Mouse (Mus musculus) olfactory bulb, adult 2 months (tissue): ENCODE results near the gene Erbb4. TPM values are rescaled to one million over a fixed set of nuclear protein-coding genes. Genes with fewer than 3 reads are reported as not detected.

Experiments
- H3K27ac ChIP-seq: fragments of 200-500 bp; 2 replicates; pipeline ENCODE4 v1.5.1; 2012; ENCODE audit warnings: low read depth, low read length; ENCODE audit not compliant: insufficient read depth
- H3K4me1 ChIP-seq: fragments of 200-500 bp; 2 replicates; pipeline ENCODE4 v1.6.1; 2012; ENCODE audit warnings: low read length; ENCODE audit not compliant: control insufficient read depth, insufficient read depth
- H3K4me3 ChIP-seq: fragments of 200-500 bp; 2 replicates; pipeline ENCODE4 v1.5.1; 2012; ENCODE audit warnings: mild to moderate bottlenecking, low read depth, low read length, moderate library complexity; ENCODE audit not compliant: insufficient read depth
- CTCF ChIP-seq: fragments of 200-500 bp; IDR thresholded peaks from 2 replicates; pipeline ENCODE4 v1.5.1; 2012; ENCODE audit warnings: low read depth, mild to moderate bottlenecking, low read length, moderate library complexity; ENCODE audit not compliant: insufficient read depth
- POLR2A ChIP-seq: fragments of 200-500 bp; IDR thresholded peaks from 2 replicates; pipeline ENCODE4 v1.6.1; 2012; ENCODE audit warnings: mild to moderate bottlenecking, low read depth, low read length, moderate library complexity; ENCODE audit not compliant: insufficient read depth
- WGBS: fragments of 180-500 bp; shearing (Covaris S2); methylation state at CpG from one replicate; pipeline ENCODE4 v1.1.7; 2018; 5-methylcytosine and 5-hydroxymethylcytosine counted together
- polyA plus RNA-seq: library from polyadenylated mRNA; stranded (reverse); fragments of >200 nt; gene quantifications from 2 replicates; pipeline ENCODE4 v1.2.4, GENCODE M21; 2012; ENCODE audit warnings: low replicate concordance; ENCODE audit not compliant: missing spikeins, insufficient read depth, insufficient read length

The Erbb4 gene
- polyA plus RNA-seq, 1 experiment = not detected

- TF ChIP-seq POLR2A (no peak), CTCF (no peak)
- WGBS = 71% methylated on average over 2 of the region's 2 CpGs
- Histone ChIP-seq H3K27ac (no peak overlapping the region), H3K4me1 (no peaks in the 10 kb centered on the region), H3K4me3 (no peak overlapping the region)
These were observed 823.4 kb downstream of the Erbb4 start for GRCm38 (mm10) chr1:68284443-68284842.

DNA sequence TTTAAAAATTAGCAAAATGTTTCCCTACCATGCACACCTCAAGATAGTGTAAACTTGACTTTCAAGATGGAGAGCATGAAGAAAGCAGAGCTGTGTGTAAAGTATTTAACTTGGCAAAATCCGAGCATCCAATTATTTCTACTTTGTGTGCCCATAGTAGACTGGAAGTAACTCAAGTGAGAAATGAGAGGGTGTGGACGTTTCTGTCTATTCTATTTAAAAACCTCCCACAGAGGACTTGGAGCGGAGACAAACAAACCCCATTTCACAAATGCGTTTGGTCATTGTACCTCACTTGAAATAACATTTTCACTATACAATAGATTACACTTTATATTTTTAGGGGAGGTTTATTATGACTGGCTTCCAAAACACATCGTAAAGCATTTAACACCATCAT, 832.0 kb downstream of the Erbb4 start:
- Histone ChIP-seq H3K4me1 (no peaks in the 10 kb centered on the region), H3K4me3 (no peak overlapping the region), H3K27ac (no peak overlapping the region)
- TF ChIP-seq CTCF = no peak
- TF ChIP-seq POLR2A = no peak
- 32% methylated on average over 5 of the region's 5 CpGs for WGBS

DNA sequence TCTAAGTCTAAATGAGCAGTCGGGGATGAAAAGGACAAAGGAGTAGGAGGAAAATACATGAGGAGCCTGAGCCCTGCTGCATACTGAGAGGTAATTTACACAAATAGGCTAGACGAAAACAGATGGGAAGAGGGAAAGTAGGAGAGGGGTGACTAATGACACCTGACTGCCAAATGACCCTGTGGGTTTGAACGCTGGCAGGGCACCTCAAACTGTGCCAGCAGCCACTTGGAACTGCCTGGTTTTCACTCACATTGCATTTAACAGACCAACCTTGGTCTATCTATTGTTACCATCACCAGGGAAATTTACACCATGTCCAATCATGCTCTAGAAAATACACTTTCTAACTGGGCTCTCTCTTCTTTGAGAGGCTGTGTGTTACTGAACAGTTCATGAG, 929.3 kb downstream of the Erbb4 start:
- TF ChIP-seq POLR2A (no peak), CTCF (no peak)
- no peak overlapping the region for H3K27ac ChIP-seq
- 41% methylated on average over 3 of the region's 3 CpGs for WGBS

GRCm38 (mm10) chr1:68155253-68155652, 952.6 kb downstream of the Erbb4 start:
- no peak overlapping the region for H3K4me3 ChIP-seq
- no peaks in the 10 kb centered on the region for H3K4me1 ChIP-seq
- WGBS = 75% methylated on average over 1 of the region's 1 CpGs
- H3K27ac ChIP-seq = no peak overlapping the region
- TF ChIP-seq CTCF = no peak
- no peak for TF ChIP-seq POLR2A

More for the DNA sequence above, 929.3 kb downstream of the Erbb4 start:
- Histone ChIP-seq H3K4me1 (peaks cover 2% of the 10 kb centered on the region; the same call in 1 of the 2 replicates), H3K4me3 (no peak overlapping the region)

DNA sequence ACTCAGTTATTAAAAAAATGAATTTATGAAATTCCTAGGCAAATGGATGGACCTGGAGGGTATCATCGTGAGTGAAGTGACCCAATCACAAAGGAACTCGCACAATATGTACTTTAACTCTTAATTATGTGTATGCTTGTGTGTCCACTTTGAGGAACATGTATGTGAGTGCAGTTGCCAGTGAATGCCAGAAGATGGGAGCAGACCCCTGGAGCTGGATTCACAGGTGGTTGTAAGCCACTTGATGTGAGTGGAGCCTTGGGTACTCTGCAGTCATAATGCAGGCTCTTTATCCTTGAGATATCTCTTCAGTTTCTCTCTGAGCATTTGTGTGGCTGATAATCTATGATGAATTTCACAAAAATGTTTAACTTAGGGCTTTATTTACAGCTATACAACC, 957.3 kb downstream of the Erbb4 start:
- Histone ChIP-seq H3K27ac (no peak overlapping the region), H3K4me3 (no peak overlapping the region), H3K4me1 (no peaks in the 10 kb centered on the region)
- TF ChIP-seq CTCF (no peak), POLR2A (no peak)
- 85% methylated on average over 2 of the region's 2 CpGs for WGBS

DNA sequence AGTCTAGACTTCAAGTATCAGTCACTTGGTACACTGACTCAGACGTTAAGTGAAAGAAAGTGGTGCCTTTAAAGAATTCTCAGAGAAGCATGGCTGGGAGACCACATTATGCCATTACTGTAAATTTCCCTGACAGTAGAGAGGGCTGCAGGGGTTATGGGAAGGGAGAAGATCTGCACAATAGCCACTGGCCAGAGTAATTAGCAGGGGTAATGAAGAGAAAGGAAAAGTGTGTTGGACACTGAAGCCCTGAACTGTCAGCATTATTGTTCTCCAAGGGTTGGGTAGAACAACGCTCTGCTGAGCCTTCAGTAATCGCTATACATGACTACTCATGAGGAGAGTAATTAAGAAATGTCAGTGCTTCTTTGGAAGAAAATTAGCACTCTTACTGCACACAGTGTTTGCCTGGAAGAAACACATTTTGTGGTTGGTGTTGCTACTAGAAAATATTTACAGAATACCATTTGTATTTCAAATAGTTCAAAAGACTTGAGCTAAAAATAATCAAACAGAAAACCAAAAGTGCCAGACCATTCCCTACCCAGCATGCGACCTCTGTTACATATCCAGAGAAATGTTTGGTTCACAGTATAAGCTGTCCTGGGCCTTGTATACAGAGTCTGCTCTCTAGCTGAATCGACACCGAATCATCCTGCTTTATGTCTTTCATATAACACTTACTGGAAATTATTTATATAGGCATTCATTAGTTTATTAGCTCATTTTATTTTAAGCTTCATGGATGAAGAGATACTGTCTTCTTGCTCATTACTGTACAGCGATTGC, 965.1 kb downstream of the Erbb4 start:
- H3K4me1 ChIP-seq = no peaks in the 10 kb centered on the region
- no peak for TF ChIP-seq POLR2A
- no peak for TF ChIP-seq CTCF
- no peak overlapping the region for H3K4me3 ChIP-seq
- WGBS = 35% methylated on average over 7 of the region's 7 CpGs
- H3K27ac ChIP-seq = peak overlapping the region; percentile 15; the same call in 1 of the 2 replicates

GRCm38 (mm10) chr1:68134943-68135342, 972.9 kb downstream of the Erbb4 start:
- H3K27ac ChIP-seq = no peak overlapping the region
- no peak for TF ChIP-seq POLR2A
- no peak for TF ChIP-seq CTCF
- no peaks in the 10 kb centered on the region for H3K4me1 ChIP-seq
- H3K4me3 ChIP-seq = no peak overlapping the region

GRCm38 (mm10) chr1:68134450-68134849, 973.4 kb downstream of the Erbb4 start:
- Histone ChIP-seq H3K4me3 (no peak overlapping the region), H3K27ac (no peak overlapping the region), H3K4me1 (no peaks in the 10 kb centered on the region)
- TF ChIP-seq POLR2A = no peak
- no peak for TF ChIP-seq CTCF
- 88% methylated on average over 2 of the region's 2 CpGs for WGBS

- no peaks in the 10 kb centered on the region for H3K4me1 ChIP-seq
- H3K4me3 ChIP-seq = no peak overlapping the region
- WGBS = 67% methylated on average over 2 of the region's 2 CpGs
- TF ChIP-seq CTCF (no peak), POLR2A (no peak)
- no peak overlapping the region for H3K27ac ChIP-seq
These were observed 984.3 kb downstream of the Erbb4 start for GRCm38 (mm10) chr1:68123541-68123940.

GRCm38 (mm10) chr1:68120364-68120763, 987.5 kb downstream of the Erbb4 start:
- TF ChIP-seq POLR2A (no peak), CTCF (no peak)
- 73% methylated on average over 7 of the region's 7 CpGs for WGBS
- Histone ChIP-seq H3K4me3 (no peak overlapping the region), H3K4me1 (no peaks in the 10 kb centered on the region), H3K27ac (no peak overlapping the region)
